Mouse (Mus musculus): ENCODE measurements around the gene Vhl. TPM values are rescaled to one million over a fixed set of nuclear protein-coding genes. Genes with fewer than 3 reads are reported as not detected.

The Vhl gene
- 33.9 and 52.3 TPM in 2 replicates for polyA plus RNA-seq (2012; rRNA removed)

GRCm38 (mm10) chr6:113623941-113624751, at the start of gene Vhl:
Gene Vhl (plus strand): TSS chr6:113623959.

GRCm38 (mm10) chr6:113600543-113601139, 23.1 kb upstream of the Vhl start, which contains the start of gene Fancd2os:
Gene Fancd2os (minus strand): TSS chr6:113600715.

GRCm38 (mm10) chr6:113604432-113605223, 19.1 kb upstream of the Vhl start, which contains the start of gene Brk1:
Gene Brk1 (plus strand): TSS chr6:113604772.

GRCm38 (mm10) chr6:113638302-113639040, 14.7 kb downstream of the Vhl start, which contains the start of gene Irak2:
Gene Irak2 (plus strand): TSS chr6:113638467.

Other genes starting within 250 kb of the Vhl start
- gene Tada3, start 246.1 kb upstream of the Vhl start, polyA plus RNA-seq (2012; rRNA removed) = 42.3 and 67.4 TPM in 2 replicates
- gene Arpc4, start 245.8 kb upstream of the Vhl start, polyA plus RNA-seq (2012; rRNA removed) = 106 and 112 TPM in 2 replicates
- gene Ttll3, start 234.7 kb upstream of the Vhl start, polyA plus RNA-seq (2012; rRNA removed) = 13.6 and 16.4 TPM in 2 replicates
- gene Rpusd3, start 204.6 kb upstream of the Vhl start, polyA plus RNA-seq (2012; rRNA removed) = 28.4 and 33.2 TPM in 2 replicates
- gene Cidec, start 188.2 kb upstream of the Vhl start, polyA plus RNA-seq (2012; rRNA removed) = 0.04 TPM in 2 replicates
- 34.3 and 56.9 TPM in 2 replicates for gene Jagn1, start 181.4 kb upstream of the Vhl start, polyA plus RNA-seq (2012; rRNA removed)
- gene Il17re, start 165.5 kb upstream of the Vhl start, polyA plus RNA-seq (2012; rRNA removed) = 0.66 and 1.4 TPM in 2 replicates
- gene Il17rc, start 152.5 kb upstream of the Vhl start, polyA plus RNA-seq (2012; rRNA removed) = 2.8 and 3.6 TPM in 2 replicates
- 21.3 and 43.5 TPM in 2 replicates for gene Creld1, start 140.7 kb upstream of the Vhl start, polyA plus RNA-seq (2012; rRNA removed)
- 1.3 and 1.7 TPM in 2 replicates for gene Prrt3, start 122.0 kb upstream of the Vhl start, polyA plus RNA-seq (2012; rRNA removed)
- gene Emc3, start 92.3 kb upstream of the Vhl start, polyA plus RNA-seq (2012; rRNA removed) = 27.6 and 47.2 TPM in 2 replicates
- gene Fancd2, start 92.3 kb upstream of the Vhl start, polyA plus RNA-seq (2012; rRNA removed) = 16.9 and 20.6 TPM in 2 replicates
- gene Fancd2os, start 23.2 kb upstream of the Vhl start, polyA plus RNA-seq (2012; rRNA removed) = 0.07 TPM in 1 of 2 replicates, not detected in the other
- gene Brk1, start 19.2 kb upstream of the Vhl start, polyA plus RNA-seq (2012; rRNA removed) = 189 and 208 TPM in 2 replicates
- gene Irak2, start 14.5 kb downstream of the Vhl start, polyA plus RNA-seq (2012; rRNA removed) = 6.1 and 10.3 TPM in 2 replicates
- gene Tatdn2, start 73.1 kb downstream of the Vhl start, polyA plus RNA-seq (2012; rRNA removed) = 23.7 and 28.2 TPM in 2 replicates
- 0.62 and 0.71 TPM in 2 replicates for gene Ghrl, start 95.9 kb downstream of the Vhl start, polyA plus RNA-seq (2012; rRNA removed)
- gene Sec13, start 116.8 kb downstream of the Vhl start, polyA plus RNA-seq (2012; rRNA removed) = 136 and 247 TPM in 2 replicates